Mouse (Mus musculus) ES-Bruce4 (cell line): ENCODE measurements around the gene Mesp2.

Experiments
- CTCF ChIP-seq: IDR thresholded peaks from one replicate; pipeline ENCODE4 v1.8.1; 2011; ENCODE audit warnings: low read depth, low read length
- POLR2A ChIP-seq: IDR thresholded peaks from one replicate; pipeline ENCODE4 v1.8.1; 2011; ENCODE audit warnings: low read length; ENCODE audit not compliant: insufficient read depth

- TF ChIP-seq CTCF (no peak), POLR2A (no peak)
Measured at GRCm38 (mm10) chr7:79837247-79837646, 26.7 kb downstream of the Mesp2 start.
